Mouse (Mus musculus) 416B (cell line): Measurements from ENCODE around the gene Lman1l.

Experiments
- DNase-seq: peaks from one replicate; pipeline ENCODE4 v3.0.0; 2011; ENCODE audit warnings: low read depth

Gene Lman1l

GRCm38 (mm10) chr9:57644944-57645893, 24.6 kb upstream of the Lman1l start:
- DNase-seq = peak; percentile 92

- peak; percentile 39 for DNase-seq
These were observed 23.9 kb upstream of the Lman1l start for GRCm38 (mm10) chr9:57644442-57644943.

- peak; percentile 95 for DNase-seq
These were observed 23.2 kb upstream of the Lman1l start for GRCm38 (mm10) chr9:57643856-57644180.

- DNase-seq = no peak
These were observed 22.7 kb upstream of the Lman1l start for GRCm38 (mm10) chr9:57643169-57643855.

- no peak for DNase-seq
These were observed 21.4 kb upstream of the Lman1l start for GRCm38 (mm10) chr9:57641775-57642550.

- DNase-seq = no peak
These were observed 20.4 kb upstream of the Lman1l start for GRCm38 (mm10) chr9:57641022-57641421.

- peak; percentile 95 for DNase-seq
These were observed 19.8 kb upstream of the Lman1l start for GRCm38 (mm10) chr9:57640384-57640783.

- DNase-seq = no peak
These were observed 19.2 kb upstream of the Lman1l start for GRCm38 (mm10) chr9:57639661-57640328.

- DNase-seq = peak; percentile 58
These were observed 18.3 kb upstream of the Lman1l start for GRCm38 (mm10) chr9:57638651-57639459.

GRCm38 (mm10) chr9:57637741-57638322, 17.3 kb upstream of the Lman1l start:
- DNase-seq = peak; percentile 84

- DNase-seq = no peak
These were observed 16.7 kb upstream of the Lman1l start for GRCm38 (mm10) chr9:57637272-57637671.

- DNase-seq = peak; percentile 76
These were observed 13.0 kb upstream of the Lman1l start for GRCm38 (mm10) chr9:57633481-57634024.

GRCm38 (mm10) chr9:57629118-57629874, 8.7 kb upstream of the Lman1l start:
- peak; percentile 64 for DNase-seq

- no peak for DNase-seq
These were observed 8.1 kb upstream of the Lman1l start for GRCm38 (mm10) chr9:57628717-57629116.

GRCm38 (mm10) chr9:57627892-57628291, 7.3 kb upstream of the Lman1l start:
- no peak for DNase-seq

- no peak for DNase-seq
These were observed 6.6 kb upstream of the Lman1l start for GRCm38 (mm10) chr9:57627191-57627590.

- DNase-seq = no peak
These were observed 5.3 kb upstream of the Lman1l start for GRCm38 (mm10) chr9:57625674-57626500.

GRCm38 (mm10) chr9:57624295-57624694, 3.7 kb upstream of the Lman1l start:
- no peak for DNase-seq
